Mouse (Mus musculus): ENCODE measurements around the gene Ifi208.
"Not testable (repeated sequence)": the region's sequence is repeated elsewhere in the genome, so short reads cannot be mapped to it uniquely, and the experiment has no call there.

Ifi208 gene

DNA sequence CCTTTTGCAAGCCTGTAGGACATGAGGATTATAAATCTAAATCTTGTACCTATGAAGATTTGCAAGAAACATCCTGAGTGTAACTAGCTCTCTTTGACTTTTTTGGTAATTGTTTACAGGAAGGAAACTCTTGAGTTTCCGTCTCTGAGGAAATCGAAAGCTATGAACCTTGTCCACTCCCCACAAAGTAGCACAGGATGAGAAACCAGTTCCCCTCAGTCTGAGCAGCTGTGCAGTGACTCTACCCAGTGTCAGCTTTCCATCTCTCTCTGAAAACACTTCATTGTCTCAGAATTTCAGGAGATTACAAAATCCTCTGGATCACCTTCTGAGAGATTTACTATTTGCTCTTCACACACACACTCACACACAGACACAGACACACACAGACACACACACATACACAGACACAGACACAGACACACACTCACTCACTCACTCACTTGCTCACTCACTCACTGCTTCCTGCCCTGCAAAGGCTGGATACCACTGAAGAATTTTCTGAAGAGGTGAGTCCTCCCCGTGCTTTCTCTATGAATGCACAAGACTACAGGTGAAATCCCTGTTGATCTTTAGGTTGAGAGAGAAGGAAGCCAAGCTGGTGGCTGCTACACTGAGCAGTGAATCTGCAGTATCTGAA is at the start of gene Ifi208:
Gene Ifi208 (plus strand): TSS at position 218 of the 640 bp plus-strand sequence.
- DNase-seq (ENCODE audit: inconsistent ontology term): not testable (repeated sequence)

DNA sequence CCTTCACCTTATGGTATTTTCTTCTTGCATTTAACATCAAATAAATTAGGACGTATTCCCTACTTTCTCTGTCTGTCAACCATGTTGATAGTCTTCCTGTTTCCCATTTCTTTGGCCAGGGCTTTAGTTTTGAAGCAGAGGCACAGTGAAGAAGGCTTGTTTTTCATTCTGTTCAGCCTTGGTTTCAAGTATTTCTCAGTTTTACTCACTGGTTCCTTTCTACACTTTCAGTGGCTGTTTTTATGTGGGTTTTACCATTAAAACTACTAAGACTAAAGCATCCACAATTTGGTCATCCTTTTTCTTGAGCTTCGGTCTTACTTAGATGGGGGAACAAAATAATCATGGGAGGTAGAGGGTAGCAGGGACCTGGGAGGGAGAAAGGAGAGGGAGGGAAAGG is 49.4 kb upstream of the Ifi208 start:
- DNase-seq (ENCODE audit: inconsistent ontology term): no peak

DNA sequence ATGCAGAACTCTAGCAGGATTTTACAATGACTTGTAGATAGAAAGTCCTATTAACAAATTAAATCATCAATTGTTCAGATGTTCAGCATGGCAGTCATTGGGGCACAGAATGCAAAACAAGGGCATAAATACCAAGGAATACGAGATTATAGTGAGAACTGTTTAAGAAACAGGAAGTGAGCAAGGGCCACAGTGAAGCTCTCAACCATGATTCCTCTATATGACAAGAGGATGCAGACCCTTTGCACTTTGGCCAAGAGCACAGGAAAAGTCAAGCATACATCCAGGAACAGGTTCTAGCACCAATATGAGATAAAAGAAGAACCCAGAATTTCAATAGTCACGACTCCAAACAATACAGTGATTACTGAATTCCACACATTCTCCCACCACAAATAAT is 46.8 kb upstream of the Ifi208 start:
- DNase-seq (ENCODE audit: inconsistent ontology term): no peak

DNA sequence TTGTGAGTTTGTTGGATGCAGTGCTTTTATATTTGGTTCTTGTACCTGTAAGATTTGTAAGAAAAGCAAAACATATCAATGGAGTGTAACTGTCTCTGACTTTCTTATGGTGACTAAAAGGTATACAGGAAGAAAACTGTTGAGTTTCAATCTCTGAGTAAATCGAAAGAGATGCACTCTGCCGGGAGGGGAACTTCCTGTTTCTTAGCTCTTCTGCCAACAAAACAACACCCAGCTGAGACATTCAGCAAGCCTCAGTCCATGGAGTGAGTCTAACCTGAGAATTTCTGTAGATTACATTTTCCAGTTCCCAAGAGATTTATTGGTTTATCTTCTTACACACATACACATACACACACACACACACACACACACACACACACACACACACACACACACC is 42.9 kb upstream of the Ifi208 start, which contains the start of gene Ifi209:
Gene Ifi209 (plus strand): TSS at position 296 of the 400 bp plus-strand sequence.
- DNase-seq (ENCODE audit: inconsistent ontology term): not testable (repeated sequence)

DNA sequence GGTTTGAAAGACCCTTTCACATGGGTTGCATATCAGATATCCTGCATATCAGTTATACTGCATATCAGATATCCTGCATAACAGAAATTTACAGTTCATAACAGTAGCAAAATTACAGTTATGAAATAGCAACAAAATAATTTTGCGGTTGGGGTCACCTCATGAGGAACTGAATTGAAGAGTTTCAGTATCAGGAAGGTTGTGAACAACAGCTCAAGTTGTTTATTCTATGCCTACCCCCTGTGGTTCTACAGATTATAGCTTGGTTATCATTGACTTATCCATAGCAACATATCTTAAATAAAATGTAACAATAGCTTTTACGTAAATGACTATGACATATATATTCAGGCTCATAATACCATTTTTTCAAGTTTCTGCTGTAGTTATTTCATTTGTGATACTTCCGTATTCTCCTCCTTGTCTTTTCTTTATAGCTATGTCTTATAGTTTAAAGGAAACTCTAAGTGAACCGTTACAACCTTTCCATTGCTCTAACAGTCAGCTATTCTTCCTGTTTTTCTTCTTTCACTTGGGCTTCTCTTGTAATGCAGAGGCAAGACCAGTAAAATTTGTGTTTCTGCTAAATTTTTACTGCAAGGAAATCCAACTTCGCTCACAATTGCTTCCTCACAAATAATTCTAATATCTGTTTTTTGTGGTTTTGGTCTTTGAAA is 39.4 kb upstream of the Ifi208 start:
- no peak for DNase-seq (ENCODE audit: inconsistent ontology term)

DNA sequence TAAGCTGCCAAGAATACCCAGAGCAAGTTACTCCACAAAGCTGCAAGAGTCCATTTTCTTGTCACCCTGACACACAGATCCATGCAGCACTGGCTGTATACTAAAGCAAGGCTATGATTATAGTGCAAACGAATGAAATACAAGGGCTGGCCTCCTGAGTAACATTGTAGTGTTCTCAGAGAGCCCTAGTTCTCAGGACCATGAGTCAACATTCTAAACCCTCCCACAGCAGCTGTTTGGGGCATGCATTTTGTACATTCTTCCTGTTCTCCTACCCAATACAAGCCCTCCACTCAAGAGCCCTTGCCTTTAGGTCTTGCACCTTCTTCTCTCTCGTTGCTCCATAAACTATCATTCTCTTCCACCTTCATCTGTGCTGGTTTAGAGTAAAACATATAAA is 28.1 kb upstream of the Ifi208 start:
- no peak for DNase-seq (ENCODE audit: inconsistent ontology term)

DNA sequence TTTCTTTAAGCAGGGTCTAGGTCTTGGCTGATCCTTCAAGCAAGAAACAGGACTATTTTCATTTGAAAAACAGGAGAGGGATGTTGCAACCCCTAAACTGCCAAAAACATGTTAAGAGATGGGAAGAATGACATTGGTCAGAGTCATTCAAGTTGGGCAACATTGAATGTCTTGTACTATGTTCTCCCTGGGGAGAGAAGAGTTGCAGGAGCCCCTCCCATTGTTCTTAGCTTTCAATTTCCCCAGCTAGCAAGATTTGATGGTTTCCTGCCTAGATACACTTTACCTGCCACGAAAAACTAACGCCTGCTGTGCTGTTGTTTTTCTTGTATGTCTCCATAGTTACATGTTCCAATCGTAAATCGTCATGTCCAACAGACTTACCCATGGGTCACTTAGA is 15.5 kb upstream of the Ifi208 start:
- DNase-seq (ENCODE audit: inconsistent ontology term): no peak

DNA sequence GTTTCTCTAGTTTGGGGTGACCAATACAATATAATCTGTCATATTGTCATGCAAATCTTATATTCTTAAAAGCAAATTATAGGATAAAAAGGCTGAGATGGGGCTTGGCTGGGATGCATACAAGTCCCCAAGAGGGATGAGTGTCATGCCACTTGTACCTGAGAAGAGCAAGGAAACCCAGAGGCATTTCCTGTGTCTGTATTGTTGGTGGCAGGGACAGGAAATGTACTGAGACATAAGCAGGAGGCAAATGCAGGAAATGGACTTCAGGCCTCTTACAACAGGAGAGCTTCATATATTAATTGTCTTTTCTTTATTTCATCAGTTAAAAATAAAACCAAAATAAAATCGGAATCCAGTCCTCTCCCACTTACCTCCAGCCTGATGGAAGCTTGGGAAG is 5.1 kb downstream of the Ifi208 start:
- DNase-seq (ENCODE audit: inconsistent ontology term): not testable (repeated sequence)

DNA sequence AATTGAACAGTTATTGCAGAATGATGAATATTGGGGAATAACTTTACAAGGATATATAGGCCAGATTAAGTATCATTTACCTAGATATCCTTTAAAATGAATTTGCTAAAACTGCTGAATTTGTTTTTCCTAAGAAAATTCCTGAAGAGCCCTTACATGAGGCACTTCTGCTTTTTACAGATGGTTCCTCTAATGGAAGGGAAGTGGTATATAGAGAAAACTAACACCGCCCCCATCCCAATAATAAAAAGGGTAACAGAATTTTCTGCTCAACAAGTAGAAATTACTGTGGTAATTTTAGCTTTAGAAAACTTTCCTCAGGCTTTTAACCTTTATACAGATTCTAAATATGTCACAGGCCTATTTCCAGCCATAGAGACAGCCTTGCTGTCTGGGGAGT is 20.8 kb downstream of the Ifi208 start:
- no peak for DNase-seq (ENCODE audit: inconsistent ontology term)

DNA sequence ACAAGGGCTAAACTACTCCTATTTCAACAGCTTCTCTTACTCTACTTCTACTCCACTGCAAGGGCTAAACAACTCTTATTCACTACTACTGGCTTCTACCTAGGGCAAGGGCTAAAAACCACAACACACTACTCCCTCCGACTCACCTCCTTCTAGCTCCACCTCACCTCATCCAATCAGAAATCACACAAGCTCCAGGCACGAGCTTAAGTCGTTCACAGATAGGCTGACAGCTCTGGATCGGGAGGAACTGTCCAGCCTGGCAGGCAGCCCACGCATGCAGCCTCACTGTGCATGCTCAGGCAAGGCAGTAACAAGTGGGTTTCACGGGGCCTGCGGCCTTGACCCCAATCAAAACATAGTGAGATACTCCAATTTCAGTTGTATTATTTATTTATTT is 59.7 kb downstream of the Ifi208 start:
- no peak for DNase-seq (ENCODE audit: inconsistent ontology term)

DNA sequence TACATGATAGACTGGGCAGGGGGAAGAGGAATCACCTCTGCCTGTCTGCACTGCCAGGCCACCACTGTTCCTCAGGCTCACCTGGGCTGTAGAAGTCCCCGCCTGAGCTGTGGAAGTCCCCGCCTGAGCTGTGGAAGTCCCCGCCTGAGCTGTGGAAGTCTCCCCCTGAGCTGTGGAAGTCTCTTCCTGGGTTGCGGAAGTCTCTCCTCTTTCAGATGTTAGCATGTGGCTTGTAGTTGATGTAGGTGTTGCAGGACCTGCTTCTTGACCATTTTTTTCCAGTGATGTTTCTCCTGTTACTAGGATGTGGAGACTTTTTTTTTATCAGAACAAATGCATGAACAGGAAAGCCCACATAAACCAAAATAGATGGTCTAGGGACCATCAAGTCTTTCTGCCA is 61.5 kb downstream of the Ifi208 start:
- DNase-seq (ENCODE audit: inconsistent ontology term): not testable (repeated sequence)

DNA sequence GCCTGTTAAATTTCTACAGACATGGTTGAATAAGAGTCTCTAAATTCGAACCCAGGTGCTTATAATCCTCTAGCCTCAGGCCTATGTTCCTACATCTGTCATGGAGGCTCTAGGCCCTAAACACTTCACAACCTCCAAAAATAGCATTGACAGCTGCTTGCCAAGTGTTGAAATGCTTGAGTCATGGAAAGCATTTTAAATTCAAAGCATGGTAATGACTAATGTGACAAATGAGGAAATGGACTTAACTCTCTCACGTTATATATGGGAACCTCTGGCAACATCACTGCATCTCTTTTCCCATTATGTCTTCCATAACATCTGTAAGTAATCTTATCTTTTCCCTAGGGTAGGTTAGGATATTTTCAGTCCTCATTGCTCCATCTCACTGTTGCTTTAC is 63.5 kb downstream of the Ifi208 start:
- no peak for DNase-seq (ENCODE audit: inconsistent ontology term)

DNA sequence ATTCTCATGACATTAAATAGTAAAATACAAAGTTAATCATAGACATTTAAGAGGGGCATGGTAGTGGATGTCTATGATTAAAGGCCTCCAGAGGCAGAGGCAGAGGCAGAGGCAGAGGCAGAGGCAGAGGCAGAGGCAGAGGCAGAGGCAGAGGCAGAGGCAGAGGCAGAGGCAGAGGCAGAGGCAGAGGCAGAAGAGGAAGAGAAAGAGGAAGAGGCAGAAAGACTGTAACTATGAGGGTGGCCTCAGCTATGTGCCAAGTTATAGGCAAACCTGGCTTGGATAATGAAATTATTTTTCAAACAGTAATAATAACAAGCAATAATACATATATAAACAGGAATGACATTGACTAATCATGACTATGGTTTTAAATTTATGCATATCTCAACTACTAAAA is 67.1 kb downstream of the Ifi208 start:
- no peak for DNase-seq (ENCODE audit: inconsistent ontology term)

DNA sequence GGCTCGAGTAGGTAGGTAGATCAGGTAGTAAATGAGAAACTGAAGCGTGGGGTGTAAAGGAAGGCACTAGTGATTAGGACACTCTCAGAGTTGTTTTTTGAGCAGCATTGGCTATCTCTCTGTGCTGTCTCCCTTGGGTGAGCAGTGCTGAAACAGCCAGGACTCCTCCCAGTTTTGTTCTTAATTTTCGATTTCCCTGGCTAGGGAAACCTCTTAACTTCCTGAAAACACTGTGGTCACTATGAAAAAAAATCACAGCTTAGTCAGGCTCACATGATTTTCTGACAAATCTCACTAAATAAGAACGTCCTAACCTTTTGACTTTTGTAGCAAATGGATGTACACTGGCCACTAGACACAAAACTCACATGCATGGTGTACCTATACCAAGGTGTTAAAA is 68.2 kb downstream of the Ifi208 start, which contains the start of gene Ifi207:
Gene Ifi207 (minus strand): TSS at position 92 of the 400 bp plus-strand sequence.
- no peak for DNase-seq (ENCODE audit: inconsistent ontology term)

DNA sequence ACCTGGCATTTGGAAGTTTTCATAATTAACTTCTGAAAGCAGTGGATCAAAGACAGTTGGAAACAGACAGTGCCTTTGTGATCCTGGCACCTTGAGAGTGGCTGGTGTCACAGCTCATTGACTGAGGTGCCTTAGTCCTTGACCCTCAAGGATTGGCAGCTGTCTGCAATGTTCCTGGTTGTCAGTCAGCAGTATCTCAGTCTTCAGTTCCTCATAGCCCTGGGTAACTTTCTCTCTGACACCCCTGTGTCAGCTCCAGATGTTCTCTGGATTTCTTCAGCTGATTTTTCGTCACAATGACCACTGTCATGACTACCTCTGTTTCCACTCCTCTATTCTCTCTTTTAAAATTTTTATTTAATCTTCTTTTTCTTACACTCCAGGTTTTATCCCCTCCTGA is 68.8 kb downstream of the Ifi208 start:
- DNase-seq (ENCODE audit: inconsistent ontology term): no peak
